Mouse (Mus musculus) cerebellum, adult 18-20 months (tissue): ENCODE results near the gene Rmnd5b.
"Not testable (repeated sequence)": the region's sequence is repeated elsewhere in the genome, so short reads cannot be mapped to it uniquely, and the experiment has no call there.

Experiments used
- DNase-seq, 2 experiments: peaks; one replicate each; pipeline ENCODE4 v3.0.0; 2021

Gene Rmnd5b

DNA sequence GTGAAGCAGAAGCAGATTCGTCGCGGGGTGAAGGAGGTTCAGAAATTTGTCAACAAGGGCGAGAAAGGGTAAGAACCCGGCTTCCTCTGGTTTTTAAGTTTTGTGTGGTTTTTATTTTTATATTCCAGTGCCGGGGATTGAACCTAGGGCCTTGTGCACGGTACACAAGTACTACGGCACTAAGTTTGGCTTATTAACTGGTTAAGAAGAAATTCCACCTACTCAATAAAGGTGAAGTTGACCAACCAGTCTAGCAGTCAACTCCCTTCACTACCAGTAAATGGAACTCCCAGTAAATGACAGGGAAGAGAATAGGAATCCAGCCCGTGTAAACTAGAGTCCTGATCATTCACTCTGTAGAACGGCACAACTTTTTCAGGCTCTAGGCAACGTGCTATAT is 15.6 kb downstream of the Rmnd5b start:
- DNase-seq, result no peak

DNA sequence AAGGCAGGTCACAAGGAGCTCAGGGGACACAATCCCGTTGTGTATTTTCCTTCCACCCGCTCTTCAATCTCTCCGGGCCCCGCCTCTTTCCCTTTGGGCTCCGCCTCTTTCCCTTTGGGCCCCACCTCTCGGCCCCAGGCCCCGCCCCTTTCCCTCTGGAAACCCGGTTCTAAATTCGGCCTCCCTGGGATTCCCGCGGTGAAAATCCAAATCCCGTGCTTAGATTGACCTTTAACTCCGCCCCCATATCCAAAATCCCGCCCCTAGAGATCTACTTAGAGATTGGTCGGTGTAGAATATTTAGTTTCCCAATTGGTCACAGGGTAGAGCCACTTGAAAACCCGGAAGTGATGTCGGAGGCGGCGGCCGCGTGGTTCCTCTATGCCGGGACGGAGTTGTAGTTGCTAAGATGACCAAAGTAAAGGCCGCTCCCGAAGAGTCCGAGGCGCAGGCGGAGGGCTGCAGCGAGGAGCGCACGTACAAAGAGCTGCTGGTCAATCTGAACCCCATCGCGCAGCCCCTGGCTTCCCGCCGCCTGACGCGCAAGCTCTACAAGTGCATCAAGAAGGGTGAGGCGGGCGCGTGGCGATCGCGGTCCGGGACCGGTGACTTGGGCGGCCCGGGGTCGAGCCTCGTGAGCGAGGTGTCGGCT is 16.2 kb downstream of the Rmnd5b start, which contains the start of gene Nhp2:
Nhp2 (plus strand) TSS at position 327 of the 652 bp plus-strand sequence.
- peak; percentile 90 to 96 for DNase-seq

DNA sequence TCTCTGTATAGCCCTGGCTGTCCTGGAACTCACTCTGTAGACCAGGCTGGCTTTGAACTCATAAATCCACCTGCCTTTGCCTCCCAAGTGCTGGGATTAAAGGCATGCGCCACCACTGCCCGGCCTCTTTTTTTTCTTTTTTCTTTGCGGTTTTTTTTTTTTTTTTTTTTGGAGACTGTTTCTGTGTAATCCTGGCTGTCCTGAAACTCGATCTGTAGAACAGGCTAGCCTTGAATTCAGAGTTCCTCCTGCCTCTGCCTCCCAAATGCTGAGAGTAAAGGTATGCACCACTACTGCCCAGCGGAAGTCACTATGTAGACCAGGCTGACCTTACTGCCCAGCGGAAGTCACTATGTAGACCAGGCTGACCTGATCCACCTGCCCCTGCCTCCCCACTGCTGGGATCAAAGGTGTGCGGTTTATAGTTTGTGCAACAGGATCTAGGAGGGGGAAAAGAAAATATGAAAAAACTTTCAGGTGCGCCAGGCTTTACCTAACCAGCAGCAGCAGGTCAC is 16.7 kb downstream of the Rmnd5b start:
- no peak for DNase-seq

DNA sequence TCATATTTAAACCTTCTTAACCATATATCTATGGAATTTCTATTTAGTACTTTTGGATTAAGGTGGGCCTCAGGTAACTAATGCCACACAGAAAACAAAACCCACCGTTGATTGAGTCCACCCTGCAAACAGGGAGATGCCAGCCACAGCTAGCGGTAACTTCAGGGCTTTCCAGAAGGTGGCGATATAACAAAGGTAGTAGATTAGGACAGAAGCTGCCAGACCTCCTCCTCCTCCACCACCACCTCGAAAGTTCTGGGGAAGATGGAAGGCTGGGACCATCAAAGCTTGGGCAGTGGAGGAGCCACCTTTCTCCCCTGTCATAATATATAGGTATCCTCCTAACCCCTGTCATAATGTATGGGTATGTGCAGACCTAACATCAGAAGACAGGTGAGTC is 18.0 kb downstream of the Rmnd5b start:
- peak; percentile 75 to 79 for DNase-seq

DNA sequence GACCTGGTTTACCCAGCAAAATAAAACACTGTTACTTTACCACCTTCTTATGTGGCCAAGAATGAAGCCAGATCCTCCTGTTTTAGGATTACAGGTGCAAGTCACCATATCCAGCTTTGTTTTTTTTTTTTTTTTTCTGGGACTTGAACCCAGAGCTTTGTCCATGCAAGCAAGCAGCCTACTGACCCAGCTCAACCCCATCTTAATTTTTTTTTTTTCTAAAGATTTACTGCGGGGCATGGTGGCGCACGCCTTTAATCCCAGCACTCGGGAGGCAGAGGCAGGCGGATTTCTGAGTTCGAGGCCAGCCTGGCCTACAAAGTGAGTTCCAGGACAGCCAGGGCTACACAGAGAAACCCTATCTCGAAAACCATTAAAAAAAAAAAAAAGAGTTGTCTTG is 19.6 kb downstream of the Rmnd5b start:
- DNase-seq, result not testable (repeated sequence)

DNA sequence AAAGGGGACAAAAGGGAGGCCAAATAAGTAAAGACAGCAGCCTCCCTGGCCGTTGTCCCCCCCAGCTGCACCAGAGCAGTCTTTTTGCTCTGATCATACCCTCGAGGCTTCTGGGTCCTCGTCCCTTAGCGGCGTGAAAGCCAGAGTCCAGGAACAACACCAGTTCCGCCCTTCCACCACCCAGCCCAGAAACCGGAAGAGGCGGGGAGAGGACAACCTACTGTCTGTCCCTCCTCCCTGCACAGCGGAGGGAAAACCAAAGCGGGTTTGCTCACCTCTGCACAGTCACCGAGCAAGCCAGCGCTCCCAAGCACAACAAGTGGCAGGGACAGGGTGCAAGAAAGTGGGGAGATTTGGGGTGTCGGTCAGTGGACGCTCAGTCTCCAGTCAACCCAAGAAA is 20.1 kb downstream of the Rmnd5b start:
- DNase-seq, result peak; percentile 47 to 56

DNA sequence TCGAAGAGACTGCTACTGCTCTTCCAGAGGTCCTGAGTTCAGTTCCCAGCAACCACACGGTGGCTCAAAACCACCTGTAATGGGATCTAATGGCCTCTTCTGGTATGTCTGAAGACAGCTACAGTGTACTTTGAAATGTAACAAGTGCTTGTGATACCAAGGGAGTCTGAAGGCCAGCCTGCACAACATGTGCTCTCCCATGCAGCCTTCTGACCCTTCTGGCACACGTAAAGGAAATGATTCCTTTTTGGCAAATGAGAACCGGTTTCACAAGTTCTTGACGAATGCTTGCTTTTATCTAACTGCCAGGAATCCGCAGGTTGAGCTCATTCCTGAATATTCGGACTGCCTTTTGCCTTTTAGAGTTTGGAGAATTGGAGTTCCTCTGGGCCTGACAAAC is 20.6 kb downstream of the Rmnd5b start:
- no peak for DNase-seq

DNA sequence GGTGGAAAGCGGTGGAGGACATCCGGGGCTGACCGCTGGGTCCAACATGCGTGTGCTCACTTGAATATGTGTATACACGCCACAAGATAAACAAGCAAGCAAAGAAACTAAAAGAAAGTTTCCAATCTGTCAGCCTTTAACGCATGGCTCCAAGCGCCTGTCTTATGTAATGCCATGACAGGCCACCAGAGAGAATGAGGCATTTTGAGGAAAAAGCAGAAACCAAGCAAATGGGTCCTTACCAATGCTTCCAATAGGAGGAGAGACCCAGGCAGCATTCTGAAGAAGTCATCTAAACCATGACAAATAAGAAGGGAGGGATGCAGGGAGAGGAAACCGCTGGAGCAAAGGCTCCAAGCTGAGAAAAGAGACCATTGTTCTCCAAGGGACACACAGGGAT is 21.4 kb downstream of the Rmnd5b start:
- no peak for DNase-seq

DNA sequence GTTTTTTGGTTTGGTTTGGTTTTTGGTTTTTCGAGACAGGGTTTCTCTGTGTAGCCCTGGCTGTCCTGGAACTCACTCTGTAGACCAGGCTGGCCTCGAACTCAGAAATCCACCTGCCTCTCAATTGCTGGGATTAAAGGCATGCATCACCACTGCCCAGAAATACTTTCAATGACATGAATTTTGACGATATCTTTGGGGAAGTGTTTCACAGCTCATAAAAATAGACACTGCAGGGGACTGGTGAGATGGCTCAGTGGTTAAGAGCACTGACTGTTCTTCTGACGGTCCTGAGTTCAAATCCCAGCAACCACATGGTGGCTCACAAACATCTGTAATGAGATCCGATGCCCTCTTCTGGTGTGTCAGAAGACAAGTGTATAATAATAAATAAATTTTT is 25.8 kb downstream of the Rmnd5b start:
- DNase-seq, result not testable (repeated sequence)

DNA sequence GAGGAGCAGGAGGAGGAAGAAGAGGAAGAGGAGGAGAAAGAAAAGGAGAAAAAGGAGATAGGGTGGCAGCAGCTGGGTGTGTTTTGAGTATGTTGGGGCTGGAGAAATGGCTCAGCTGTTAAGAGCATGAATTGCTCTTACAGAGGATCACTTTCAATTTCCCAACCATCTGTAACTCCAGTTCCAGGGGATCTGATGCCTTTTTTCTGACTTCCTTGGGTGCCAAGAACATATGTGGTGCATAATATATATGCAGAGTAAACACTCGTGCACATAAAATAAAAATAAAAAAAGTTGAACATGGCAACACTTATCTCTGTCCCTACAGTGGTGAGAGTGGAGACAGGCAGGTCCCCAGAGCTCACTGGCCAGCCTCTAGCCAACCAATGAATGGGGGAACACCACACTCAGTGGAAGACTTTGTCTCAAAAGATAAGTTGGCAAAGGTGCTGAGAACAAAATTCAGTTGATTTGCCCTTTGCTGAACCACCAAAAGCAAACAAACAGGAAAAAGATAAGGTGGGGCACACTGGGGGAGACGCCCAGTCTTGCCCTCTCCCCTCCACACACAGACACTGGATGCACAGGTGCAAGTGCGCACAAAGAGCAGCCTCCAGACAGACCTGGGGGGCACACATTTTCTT is 26.3 kb downstream of the Rmnd5b start:
- DNase-seq, result no peak

DNA sequence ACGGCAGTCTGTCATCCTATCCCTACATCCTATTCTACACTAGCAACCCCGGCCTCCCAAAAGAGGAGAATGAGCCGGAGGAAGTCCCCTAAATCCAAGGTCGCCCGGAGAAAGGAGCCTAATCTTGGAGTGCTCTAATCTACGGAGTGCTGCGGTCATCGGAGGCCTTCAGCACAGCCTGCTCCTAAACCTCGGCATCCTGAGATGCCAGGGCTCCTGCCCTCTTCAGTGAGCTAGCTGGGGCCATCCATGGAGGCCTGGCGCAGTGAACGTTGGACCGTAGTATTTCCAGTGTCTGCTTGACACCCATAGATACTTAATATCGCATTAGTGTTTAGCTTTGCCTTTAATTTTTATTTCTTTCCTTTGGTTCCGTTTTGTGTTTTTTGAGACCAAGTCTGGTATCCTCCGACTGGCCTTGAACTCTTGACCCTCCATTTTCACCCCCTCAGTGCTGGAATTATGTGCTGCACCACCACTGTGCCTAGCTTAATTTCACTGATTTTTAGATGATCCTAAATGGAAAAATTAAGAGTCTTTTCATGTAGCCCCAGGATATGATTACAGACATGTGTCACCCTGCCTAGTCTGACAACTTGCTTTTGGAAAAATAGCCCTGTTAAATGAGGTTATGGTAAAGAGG is 28.5 kb downstream of the Rmnd5b start:
- no peak for DNase-seq

DNA sequence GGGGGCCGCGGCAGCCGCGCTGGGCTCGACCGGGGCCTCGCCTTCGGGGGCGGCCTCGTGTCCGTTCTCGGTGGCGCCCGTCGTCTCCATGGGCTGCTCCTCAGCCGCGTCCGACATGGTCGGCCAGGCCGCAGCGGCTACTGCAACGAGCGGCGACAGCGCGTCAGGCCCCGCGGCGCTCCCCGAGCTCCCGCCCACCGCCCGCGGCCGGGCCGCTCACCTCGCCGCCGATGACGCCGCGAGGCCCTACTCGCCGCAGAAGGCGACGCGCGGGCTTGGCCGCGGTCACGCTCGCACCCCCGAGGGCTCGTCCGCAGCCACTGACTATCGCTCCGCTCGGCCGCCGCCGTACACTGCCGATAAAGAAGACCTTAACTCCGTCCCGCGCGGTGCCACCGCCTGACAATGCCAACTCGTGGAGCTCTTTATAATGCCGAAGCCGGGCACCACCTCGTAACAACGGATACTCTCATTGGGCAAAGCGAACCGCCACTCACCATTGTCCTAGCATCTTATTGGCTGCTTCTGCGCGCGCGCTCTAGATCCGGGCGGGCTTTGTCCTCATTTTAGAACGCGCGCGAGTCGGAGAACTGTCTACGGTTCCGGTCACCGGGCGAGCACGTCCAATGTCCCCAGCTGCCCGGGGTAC is 29.1 kb downstream of the Rmnd5b start, which contains the start of gene Hnrnpab:
Hnrnpab (minus strand) TSS at position 401 of the 649 bp plus-strand sequence.
- DNase-seq, result peak; percentile 96

DNA sequence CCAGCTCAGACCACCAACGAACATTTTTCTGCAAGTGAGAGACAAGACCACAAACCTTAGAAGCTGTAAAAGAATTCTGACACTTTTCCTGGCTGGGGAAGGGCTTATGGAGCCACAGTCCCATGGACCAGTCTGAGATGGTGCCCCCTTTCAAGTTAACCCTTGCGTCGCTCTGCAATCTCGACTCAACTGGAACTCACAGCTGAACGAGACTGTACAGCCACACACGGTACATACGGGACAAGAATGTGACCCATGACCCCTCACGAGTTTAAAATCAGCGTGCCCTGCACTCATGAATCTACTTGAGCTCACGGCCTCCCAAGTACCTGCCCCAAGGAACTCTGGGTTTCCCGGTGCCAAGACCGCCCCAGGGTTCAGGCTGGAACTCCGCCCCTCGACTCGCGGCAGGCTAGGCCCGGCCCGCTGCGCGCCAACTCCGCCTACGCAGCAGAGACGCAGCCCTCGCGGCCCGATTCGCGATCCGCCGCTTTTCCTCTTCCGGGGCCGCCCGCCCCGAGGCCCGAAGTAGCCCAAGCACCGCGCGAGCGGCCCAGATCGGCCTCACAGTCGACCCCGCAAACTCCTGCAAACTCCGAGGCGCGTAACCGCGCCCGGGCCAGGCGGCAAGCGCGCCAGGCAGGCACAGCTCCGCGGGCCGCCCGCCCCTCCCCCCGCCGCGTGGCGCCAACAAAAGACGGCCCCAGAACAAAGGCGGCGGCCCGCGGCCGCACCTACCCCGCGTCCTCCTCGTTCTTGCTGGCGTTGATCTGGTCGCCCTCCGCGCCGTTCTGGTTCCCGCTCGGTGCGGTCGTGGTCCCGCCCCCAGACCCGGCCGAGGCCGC is 29.9 kb downstream of the Rmnd5b start:
- peak; percentile 76 to 81 for DNase-seq

DNA sequence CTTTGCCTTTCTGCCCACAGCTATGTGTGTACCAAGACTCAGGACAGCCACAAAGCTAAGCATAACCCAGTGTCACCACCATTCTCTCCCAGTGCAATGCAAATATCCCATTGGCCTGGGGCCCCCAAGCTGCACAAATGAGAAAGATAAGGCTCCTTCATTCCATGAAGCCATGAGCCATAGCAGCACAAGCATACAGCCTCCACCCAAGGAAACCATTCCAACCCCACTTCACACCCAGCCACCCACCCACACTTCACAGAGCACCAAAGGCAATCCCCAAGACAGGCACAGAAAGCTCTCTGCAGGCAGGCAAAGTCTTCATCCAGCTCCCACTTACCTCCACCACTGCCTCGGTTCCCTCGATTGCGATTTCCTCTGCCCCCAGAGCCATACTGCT is 33.4 kb downstream of the Rmnd5b start:
- DNase-seq, result no peak

DNA sequence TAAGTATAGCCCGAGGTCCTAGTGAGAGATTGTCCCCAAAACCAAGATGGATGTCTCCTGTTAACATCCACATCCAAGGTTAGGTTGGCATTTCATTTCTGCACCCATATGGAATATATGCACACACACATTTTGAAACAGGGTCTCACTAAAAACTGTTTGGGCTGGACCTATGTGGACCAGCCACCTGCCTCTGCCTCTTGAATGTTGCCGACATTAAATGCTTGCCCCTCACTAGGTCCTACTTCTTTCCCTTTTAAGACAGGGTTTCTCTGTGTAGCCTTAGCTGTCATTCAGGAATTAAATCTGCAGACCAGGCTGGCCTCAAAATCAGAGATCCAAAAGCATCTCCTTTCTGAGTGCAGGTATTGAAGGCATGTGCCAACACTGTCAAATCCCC is 38.1 kb downstream of the Rmnd5b start:
- DNase-seq, result no peak

DNA sequence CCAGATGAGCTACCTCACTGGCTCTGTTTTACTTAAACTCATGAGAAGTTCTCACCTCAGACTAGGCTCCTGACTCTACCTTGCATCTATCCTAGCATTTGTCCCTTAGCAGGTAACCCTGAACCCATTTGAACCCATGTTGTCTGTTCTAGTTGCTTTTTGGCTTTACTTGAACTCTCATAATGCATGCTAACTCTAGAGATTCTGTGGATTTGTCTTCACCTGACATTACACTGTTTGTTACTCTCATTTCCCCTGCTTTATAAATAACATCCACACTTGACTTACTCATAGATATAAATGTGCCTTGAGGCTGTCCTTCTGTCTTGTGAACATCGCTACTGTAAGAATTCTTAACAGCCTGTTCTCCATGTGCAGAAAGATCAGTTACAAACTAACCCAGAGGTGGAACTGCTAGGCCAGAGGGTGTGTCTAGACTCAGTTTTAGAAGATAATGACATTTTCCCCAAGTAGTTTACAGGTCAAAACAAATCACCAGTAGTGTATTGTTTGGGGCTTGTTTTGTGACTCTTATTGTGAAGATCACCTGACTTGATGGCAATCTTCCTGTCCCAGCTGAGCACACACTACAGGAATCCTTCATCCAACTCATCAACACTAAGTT is 40.1 kb downstream of the Rmnd5b start:
- DNase-seq, result no peak

DNA sequence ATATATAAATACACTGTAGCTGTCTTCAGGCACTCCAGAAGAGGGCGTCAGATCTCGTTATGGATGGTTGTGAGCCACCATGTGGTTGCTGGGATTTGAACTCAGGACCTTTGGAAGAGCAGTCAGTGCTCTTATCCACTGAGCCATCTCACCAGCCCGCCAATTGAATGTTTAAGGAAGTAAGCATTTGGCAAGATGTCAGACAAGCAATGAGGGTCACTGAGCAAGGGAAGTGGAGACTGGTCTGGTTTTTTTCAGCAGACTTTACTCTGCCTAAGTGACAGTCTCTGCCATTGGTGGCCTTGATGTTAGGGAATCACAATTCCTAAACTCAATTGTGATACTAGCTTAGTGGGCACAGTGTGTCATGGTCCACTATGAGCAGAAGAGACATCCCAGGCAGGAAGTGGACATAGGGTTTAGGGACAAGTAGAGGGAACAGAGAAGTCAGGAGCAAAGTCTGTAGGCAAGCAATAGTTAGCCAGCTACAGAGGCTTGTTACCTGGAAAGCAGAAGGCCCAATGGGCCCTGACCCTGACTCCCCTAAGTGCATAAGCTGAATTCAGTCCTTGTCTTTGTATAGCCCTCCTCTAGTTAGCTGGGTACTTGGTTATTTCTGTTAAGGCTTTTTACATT is 40.9 kb downstream of the Rmnd5b start:
- DNase-seq, result no peak

DNA sequence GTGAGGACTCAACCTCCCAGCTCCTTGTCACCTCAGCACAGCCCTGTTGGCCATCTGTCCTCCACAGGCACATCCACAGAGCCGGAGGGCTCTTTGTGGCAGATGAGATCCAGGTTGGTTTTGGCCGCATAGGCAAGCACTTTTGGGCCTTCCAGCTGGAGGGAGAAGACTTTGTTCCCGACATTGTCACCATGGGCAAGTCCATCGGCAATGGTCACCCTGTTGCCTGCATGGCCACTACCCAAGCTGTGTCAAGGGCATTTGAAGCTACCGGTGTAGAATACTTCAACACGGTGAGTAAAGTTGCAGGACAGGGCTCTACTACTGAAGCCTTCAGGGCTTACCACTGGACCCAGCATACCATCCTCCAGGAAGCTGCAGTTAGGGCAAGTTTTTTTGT is 41.8 kb downstream of the Rmnd5b start:
- no peak for DNase-seq

DNA sequence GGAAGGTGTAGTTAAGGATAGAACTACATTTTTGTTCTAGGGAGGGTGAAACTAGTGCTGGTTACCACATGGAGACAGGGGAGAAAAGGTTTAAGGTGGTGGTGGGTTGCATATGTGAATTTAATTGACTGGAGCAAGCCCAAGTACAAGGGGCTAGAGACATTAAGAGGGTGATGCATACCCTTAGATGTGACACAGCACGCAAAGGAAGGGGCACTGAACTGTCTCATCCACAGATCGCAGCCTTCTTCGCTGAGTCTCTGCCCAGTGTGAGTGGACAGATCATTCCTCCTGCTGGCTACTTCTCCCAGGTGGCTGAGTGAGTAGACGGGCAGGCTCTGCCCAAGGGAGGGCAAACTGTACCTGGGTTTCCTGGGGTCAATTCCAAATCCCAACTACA is 42.3 kb downstream of the Rmnd5b start:
- no peak for DNase-seq

DNA sequence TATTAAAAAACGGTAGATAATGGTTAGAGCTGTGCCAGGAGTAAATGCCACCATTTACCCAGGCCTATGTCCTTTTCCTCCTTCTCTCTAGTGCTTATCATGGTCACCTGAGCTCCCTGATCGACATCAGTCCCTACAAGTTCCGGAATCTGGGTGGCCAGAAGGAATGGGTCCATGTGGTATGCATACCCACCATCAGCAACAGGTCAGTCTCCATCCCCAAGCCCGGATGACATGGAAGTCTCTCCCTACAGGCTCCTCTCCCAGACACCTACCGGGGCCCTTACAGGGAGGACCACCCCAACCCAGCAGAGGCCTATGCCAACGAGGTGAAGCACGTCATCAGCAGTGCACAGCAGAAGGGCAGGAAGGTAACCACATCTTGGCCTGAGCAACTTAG is 43.8 kb downstream of the Rmnd5b start:
- no peak for DNase-seq

DNA sequence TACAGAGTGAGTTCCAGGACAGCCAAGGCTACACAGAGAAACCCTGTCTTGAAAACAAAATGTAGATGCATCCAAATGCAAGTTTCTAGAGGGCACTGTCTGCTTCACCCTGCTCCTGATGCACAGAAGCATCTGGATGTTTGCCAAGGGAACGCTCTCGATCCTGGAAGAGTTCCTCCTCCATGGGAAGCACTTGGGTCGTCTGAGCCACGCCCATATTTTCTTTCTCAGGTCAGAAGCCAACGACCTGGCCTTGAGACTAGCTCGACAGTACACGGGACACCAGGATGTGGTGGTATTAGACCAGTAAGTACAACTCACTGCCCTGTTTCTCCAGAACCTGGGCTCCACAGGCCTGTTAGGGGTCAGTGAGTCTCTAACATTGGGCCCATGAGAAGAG is 44.5 kb downstream of the Rmnd5b start:
- DNase-seq, result no peak

DNA sequence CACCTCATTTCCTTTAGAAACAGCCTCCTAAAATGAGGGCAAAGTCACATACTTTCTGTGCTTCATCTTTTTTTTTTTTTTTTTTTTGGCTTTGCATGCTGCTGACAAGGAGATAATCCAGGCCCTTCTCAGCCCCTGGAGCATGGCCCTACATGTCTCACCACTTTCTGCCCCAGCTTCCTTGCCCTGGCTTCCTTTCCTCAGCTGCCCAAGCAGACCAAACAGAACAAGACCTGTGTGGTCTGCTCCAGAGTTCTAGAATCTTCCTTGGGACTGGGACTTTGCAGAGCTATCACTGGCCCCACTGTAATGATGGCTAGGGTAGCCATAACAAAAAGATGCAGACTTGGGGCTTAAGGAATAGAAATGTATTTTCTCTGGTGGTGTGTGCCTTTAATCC is 45.7 kb downstream of the Rmnd5b start:
- DNase-seq, result no peak
